Mouse (Mus musculus): Measurements from ENCODE around the gene M1ap.
A peak's percentile ranks its signal among the peaks of the same experiment; 100 is the strongest.

M1ap gene

DNA sequence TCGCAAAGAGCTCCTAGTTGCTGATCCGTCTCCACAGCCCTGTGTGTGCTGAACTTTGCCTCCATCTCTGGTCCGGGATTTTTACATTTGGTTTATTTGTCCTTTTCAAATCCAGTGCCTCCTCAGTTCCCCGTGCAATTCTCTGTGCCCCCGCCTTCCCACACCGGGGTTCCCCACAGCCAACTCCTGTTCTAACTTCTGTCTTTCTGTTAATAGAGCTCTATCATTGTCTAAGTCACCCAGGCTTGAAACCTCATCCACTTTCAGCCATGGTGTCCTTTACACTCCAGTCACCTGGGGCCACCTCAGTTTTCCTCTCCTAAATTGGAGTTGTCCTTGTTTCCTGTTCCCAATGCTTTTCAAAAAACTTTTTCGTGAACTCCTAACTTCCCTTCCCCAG, 64.6 kb downstream of the M1ap start:
- no peak for DNase-seq

DNA sequence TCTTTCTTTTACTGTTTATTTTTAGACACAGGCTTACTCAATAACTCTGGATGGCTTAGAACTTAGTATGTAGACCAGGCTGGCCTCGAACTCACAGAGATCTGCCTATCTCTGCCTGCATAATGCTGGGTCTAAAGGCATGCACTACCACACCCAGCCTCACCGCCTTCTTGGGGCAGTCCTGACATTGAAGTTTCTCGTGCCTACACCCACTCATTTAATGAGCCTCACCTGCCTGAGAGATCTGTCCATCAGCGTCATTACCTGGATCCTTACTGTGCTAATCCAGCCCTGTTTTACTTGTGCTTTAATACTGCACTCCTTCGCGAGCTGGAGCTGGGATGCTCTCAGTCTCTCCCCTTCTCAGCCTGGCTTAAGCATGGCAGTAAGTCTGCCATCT, 65.1 kb downstream of the M1ap start:
- DNase-seq, result no peak

DNA sequence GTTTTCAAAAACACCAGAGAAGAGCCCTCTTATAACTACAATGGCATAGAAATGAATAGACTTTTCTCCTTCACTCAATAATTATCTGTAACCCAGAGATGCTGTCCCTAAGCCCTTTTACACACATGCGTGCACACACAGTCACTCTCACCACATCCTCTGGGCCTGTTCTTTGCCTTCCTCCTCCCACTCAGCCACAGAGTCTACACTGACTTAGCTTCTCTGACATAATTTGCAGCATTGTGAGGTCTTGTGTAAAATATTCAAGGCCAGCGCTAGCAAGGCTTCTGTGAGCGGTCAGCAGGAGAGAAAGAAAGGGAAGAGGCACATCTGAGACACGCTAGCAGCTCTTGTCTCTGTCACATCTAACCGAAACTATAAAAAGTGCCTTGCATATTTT, 66.7 kb downstream of the M1ap start:
- no peak for DNase-seq

DNA sequence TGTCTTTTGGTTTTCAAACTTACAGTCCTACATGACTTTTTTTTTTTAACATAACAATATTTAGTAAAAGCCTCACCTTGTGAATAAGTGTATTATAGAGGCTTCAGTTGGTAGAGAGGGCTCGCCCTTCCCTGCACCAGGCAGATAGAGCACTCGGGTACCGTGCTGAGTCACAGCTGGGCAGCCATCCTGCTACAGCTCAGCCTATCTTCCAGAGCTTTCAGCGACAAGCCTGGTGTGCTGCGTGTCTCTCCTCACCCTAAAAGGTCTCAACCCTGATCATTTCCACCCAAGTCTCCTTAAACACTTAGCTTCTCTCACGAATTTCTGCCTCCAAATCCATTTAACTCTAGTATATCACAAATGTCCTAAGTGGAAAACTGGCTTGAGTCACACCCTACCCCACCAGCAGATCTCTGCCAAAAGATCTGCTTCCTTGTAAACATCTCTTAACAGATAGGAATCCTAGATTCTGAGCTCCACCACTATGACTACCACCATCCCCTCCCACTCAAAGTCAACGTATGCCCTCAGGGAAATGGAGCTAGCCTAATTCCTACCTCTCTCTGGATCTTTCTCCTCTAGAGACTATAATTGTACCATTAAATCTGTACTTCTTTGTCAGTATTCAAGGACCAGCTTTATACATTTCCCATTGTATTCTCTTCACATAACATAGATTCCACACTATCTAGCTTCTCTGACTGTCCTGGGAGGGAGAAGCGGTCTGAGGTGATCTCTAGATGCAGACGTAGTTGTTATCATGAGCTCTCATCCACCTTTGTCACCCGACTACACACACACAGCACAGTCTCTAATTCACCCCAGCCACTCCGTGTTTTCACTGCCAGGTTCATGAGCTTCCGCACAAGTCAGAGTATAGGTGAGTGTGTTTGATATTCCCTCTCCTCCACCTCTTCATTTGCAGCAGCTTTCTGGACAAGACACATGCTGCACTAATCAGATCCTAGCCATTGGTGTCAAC, 68.1 kb downstream of the M1ap start:
- no peak for DNase-seq

DNA sequence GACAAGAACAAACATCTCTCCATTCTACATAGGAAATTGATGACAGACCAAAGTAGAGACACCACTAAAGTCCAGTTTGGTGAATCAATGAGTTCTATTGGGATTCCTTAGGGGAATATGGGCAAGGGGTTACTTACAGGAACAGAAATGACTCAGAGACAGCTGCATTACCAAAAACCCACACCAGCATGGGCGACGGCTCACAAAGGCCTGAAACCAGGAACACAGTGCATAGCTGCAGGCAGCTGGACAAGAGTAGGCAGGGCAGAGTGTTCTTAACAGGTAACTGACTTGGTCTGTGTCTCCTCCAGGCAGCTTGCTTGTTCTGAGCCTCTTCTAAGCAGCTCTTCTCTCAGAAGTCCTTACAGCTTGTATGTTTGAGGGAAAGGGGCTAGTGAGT, 69.0 kb downstream of the M1ap start:
- no peak for DNase-seq

DNA sequence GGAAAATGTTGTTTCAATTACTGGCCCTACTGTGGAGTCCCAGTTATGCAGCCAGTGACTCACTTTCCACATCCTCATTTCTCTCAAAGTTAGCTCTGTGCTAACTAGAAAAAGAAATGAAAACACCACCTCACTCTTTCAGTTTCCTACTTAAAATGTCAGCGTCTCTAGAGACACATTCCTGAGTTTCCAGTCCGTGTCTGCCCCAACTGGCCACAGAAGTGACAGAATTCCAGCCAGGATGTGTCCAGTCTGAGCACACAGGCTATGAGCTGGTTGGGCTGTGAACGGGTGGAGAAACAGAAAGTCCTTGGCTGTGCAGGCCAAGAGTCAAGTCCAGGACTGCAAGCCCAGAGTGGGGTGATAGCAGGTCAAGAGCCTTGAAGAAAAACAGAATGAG, 70.5 kb downstream of the M1ap start:
- peak; percentile 33 to 63 for DNase-seq

DNA sequence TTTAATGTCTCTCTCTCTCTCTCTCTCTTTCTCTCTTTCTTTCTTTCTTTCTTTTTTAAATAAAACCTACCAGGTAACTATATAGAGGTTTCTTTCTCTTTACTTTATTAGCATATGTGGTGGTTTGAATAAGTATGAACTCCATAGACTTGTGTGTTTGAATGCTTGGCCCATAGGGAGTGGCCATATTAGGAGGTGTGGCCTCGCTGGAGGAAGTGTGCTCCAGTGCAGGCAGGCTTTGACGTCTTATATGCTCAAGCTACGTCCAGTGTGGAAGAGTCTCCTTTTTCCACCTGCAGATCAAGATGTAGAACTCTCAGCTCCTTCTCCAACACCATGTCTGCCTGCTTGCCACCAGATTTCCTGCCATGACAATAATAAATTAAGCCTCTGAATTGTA, 72.3 kb downstream of the M1ap start:
- DNase-seq, result no peak

- DNase-seq, result no peak
Observed at GRCm38 (mm10) chr6:83020121-83020520, 73.4 kb downstream of the M1ap start.

- DNase-seq, result no peak
Observed at GRCm38 (mm10) chr6:83020836-83021593, 74.3 kb downstream of the M1ap start.

DNA sequence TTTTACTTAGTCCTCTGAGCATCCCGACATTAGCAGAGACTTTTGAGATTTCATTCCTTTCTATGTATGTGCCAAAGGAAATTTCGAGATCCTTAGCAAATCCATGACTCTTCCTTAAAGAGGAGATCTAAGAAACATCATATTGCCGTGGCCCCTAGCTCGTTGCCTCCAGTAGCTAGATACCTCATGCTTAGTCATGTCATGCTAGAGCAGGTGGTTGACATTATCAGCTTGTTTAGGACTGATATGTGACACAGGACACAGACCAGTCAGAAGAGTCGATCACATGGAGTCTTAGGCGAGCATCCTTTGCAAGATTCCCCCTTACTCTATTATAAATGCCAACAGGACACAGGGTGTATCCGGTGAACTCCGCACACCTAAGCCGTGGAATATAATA, 76.3 kb downstream of the M1ap start:
- DNase-seq, result no peak

GRCm38 (mm10) chr6:83023786-83024185, 77.1 kb downstream of the M1ap start:
- no peak for DNase-seq

DNA sequence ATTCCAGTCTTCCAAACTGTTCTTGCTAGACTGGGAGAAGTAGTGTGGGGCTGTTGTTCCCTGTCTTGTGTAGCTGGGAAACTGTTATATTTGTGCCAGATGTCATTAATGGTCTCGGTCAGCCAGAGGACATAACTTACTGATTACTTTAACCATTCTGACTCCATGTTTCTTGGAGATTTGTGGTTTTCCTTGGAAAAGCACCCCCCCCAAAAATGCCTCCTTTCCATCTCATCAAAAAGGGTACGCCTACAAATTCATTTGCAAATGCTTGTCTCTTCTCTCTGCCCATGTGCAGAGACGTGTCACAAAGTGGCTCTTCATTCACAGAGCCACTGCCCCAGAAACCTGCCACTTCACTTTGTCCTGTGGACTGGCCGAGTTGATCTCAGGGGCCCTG, 77.7 kb downstream of the M1ap start:
- no peak for DNase-seq

DNA sequence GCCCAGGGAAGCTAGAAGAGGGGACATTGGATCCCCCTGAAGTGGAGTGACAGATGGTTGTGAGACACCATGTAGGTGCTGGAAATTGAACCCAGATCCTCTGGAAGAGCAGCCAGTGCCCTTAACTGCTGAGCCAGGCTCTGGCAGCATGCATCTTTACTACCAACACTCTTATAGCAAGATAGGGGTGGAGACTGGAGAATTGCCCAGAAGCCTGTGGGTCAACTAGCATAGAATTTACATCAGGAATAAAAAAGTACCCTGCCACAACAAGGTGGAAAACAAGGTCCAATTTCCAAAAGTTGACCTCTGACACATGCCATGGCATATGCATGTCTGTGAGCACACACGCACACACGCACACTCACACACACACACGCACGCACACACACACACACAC, 78.5 kb downstream of the M1ap start:
- no peak for DNase-seq

GRCm38 (mm10) chr6:83027293-83027692, 80.6 kb downstream of the M1ap start:
- no peak for DNase-seq

DNA sequence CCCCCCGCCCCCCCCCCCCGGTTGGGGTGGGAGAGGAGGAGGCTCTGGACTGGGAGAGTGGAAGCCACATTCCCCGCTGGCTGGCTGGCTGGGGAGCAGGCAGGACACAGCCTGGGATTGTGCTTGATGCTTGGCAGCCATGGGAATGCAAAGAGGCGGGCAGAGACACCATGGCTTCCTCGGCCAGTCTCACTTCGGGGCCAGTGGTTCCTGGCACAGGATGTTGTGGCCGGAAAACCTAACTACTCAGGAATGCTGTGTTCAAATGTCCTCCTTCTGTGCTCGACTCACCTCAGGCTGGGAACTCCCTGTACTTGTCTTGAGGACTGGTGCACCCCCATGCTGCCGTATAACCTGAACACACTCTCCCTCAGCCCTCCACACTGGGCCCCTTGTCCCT, 81.0 kb downstream of the M1ap start:
- peak in 1 of 2 experiments; percentile 46 for DNase-seq

DNA sequence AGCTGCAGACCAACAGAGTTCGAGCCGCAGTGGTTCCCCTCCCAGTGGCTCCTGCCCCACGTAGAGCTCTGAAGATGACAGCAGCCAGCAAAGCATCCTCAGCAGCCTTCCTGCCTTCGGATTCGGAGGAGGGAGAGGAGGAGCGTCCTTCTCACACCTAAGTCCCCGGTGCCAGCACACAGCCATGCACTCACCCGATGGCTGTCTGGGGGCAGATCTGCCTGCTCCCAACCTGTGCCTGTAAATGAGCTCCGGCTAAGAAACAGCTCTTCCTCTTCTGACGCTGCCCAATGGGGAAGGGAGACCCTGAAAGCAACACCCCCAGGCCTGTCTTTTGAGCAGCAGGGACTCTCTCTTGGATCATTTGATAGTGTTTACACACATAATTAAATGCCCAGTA, 83.1 kb downstream of the M1ap start:
- DNase-seq, result no peak

DNA sequence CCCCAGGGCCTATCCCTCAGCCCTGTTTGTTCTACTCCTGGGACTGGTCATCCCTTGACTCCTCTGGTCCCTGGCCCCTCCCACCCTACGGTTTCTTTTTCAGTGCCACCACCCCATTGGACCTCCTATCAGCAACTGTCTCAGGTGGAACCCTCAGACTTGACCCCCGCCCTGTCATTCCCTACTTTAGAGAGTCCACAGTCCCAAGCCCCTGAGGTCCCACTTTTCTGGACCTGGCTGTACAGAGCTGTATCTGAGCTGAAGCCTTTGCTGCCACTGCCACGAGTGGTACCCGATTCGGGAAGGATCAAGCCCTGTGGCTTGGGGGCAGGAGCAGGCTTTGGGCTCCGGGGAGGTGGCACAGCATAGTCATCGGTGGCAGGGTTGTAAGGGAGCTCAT, 84.4 kb downstream of the M1ap start:
- no peak for DNase-seq

GRCm38 (mm10) chr6:83031921-83032590, 85.4 kb downstream of the M1ap start:
- no peak for DNase-seq

- peak; percentile 69 to 70 for DNase-seq
Observed at GRCm38 (mm10) chr6:83032769-83033191, 86.1 kb downstream of the M1ap start.

GRCm38 (mm10) chr6:83033249-83034185, 86.8 kb downstream of the M1ap start, which contains the start of the genes Dok1 and Loxl3:
Gene Dok1 (minus strand): TSS chr6:83033471.
Gene Loxl3 (plus strand): TSS chr6:83034173.
- DNase-seq, result peak; percentile 82 to 85

DNA sequence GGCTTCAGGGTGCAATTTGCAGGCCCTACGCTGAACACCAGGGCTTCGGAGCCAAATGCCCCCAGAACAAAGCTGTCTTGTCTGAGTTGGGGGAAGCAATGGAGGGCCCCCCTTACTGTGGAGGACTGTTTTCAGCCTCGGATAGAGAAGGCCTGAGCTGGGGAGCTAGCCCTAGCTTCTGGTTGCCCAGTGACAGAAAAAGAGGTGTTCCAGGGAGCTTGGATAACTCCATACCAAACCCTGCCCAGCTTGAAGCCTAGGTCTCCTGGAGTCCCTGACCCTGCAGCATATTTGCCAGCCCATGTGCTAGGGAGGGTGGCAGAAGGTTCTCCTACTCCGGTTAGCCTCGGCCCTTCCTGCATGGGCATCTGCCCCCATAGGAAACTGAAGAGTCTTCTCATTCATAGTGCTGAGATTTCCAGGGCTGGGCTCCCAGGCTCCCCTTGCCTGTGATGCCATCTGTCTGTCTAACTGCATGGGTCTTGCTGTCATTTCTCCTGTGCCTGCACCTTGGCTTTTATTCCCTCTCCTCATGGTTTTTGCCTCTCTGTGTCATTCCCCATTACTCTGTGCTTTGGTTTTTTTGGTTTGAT, 87.9 kb downstream of the M1ap start:
- DNase-seq, result no peak

DNA sequence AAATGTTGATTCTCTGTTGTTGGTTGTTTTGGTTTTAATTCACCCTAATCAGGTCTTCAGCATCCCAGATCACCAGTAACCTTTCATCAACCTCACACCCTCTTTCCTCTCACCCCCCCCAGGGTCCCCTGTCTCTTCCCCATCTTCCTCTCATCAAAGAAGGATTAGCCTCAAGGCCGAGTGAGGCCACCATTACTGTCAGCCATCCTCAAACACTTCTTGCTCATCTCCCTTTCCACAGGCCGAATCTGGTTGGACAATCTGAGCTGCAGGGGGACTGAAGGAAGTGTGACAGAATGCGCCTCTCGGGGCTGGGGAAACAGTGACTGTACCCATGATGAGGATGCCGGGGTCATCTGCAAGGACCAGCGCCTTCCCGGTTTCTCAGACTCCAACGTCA, 90.5 kb downstream of the M1ap start:
- peak in 1 of 2 experiments; percentile 44 for DNase-seq

Measured in lung, postnatal 4 days (tissue).